Mouse (Mus musculus) mouse embryonic stem cell (cell line): ENCODE results near the gene Ifne.

ENCODE experiments used
- in situ Hi-C, 2 experiments: fragments of 300-500 bp; cut with MboI; formaldehyde crosslinking; loops; 1 replicate in 1 of 2; 3 replicates in 1 of 2; pipeline ENCODE4 v1.14.3; 2019 to 2020; ENCODE audit warnings: low sequenced_read_pairs in 2 of 2, low pct_unique_long_range_greater_than_20kb in 1 of 2, mixed read lengths in 1 of 2; ENCODE audit not compliant: unreplicated experiment in 1 of 2

Gene Ifne

GRCm38 (mm10) chr4:88880101-88880500 lies at the start of gene Ifne:
Gene Ifne (minus strand): TSS chr4:88880201.
- in situ Hi-C loops = loop anchor here in 1 of 2 experiments (10.0 kb wide), 1 partner anchor 245 kb away; no protein-coding TSS in a partner anchor

GRCm38 (mm10) chr4:88928341-88929102 lies 48.5 kb upstream of the Ifne start:
- in situ Hi-C loops = no loop called here

GRCm38 (mm10) chr4:88927850-88928249 lies 47.8 kb upstream of the Ifne start:
- in situ Hi-C loops = no loop called here

GRCm38 (mm10) chr4:88926637-88927036 lies 46.6 kb upstream of the Ifne start:
- in situ Hi-C loops = no loop called here

- in situ Hi-C loops = no loop called here
These were observed 46.1 kb upstream of the Ifne start for GRCm38 (mm10) chr4:88926082-88926481.

GRCm38 (mm10) chr4:88925456-88925855 lies 45.5 kb upstream of the Ifne start:
- in situ Hi-C loops = no loop called here

- in situ Hi-C loops = no loop called here
These were observed 41.3 kb upstream of the Ifne start for GRCm38 (mm10) chr4:88921280-88921679.

- in situ Hi-C loops = no loop called here
These were observed 37.9 kb upstream of the Ifne start for GRCm38 (mm10) chr4:88917770-88918460.

- in situ Hi-C loops = no loop called here
These were observed 36.3 kb upstream of the Ifne start for GRCm38 (mm10) chr4:88916306-88916705.

GRCm38 (mm10) chr4:88913984-88914383 lies 34.0 kb upstream of the Ifne start:
- in situ Hi-C loops = no loop called here

- in situ Hi-C loops = no loop called here
These were observed 32.9 kb upstream of the Ifne start for GRCm38 (mm10) chr4:88912882-88913281.

- in situ Hi-C loops = no loop called here
These were observed 32.2 kb upstream of the Ifne start for GRCm38 (mm10) chr4:88912187-88912586.

GRCm38 (mm10) chr4:88909600-88910534 lies 29.9 kb upstream of the Ifne start:
- in situ Hi-C loops = no loop called here

GRCm38 (mm10) chr4:88893201-88893754 lies 13.3 kb upstream of the Ifne start:
- in situ Hi-C loops = no loop called here

GRCm38 (mm10) chr4:88888236-88888635 lies 8.2 kb upstream of the Ifne start:
- in situ Hi-C loops = loop anchor here in 1 of 2 experiments (10.0 kb wide), 1 partner anchor 237 kb away; no protein-coding TSS in a partner anchor

GRCm38 (mm10) chr4:88878772-88879171 lies 1.2 kb downstream of the Ifne start:
- in situ Hi-C loops = no loop called here

GRCm38 (mm10) chr4:88878246-88878645 lies 1.8 kb downstream of the Ifne start:
- in situ Hi-C loops = no loop called here

- in situ Hi-C loops = no loop called here
These were observed 3.5 kb downstream of the Ifne start for GRCm38 (mm10) chr4:88876520-88876919.
